Mouse (Mus musculus) brain, embryonic 14.5 days (tissue): ENCODE measurements around the gene Prickle2.

ENCODE experiments used
- CTCF ChIP-seq: fragments of 200-500 bp; IDR thresholded peaks from 2 replicates; pipeline ENCODE4 v1.5.1; 2012; ENCODE audit warnings: inconsistent platforms, mild to moderate bottlenecking, moderate library complexity, borderline replicate concordance; ENCODE audit not compliant: insufficient read depth, insufficient read length; ENCODE audit errors: extremely low read depth
- POLR2A ChIP-seq: fragments of 200-500 bp; IDR thresholded peaks from 2 replicates; pipeline ENCODE4 v1.6.1; 2012; ENCODE audit warnings: mild to moderate bottlenecking, inconsistent platforms, borderline replicate concordance; ENCODE audit not compliant: poor library complexity, insufficient read depth, insufficient read length, severe bottlenecking; ENCODE audit errors: extremely low read depth

DNA sequence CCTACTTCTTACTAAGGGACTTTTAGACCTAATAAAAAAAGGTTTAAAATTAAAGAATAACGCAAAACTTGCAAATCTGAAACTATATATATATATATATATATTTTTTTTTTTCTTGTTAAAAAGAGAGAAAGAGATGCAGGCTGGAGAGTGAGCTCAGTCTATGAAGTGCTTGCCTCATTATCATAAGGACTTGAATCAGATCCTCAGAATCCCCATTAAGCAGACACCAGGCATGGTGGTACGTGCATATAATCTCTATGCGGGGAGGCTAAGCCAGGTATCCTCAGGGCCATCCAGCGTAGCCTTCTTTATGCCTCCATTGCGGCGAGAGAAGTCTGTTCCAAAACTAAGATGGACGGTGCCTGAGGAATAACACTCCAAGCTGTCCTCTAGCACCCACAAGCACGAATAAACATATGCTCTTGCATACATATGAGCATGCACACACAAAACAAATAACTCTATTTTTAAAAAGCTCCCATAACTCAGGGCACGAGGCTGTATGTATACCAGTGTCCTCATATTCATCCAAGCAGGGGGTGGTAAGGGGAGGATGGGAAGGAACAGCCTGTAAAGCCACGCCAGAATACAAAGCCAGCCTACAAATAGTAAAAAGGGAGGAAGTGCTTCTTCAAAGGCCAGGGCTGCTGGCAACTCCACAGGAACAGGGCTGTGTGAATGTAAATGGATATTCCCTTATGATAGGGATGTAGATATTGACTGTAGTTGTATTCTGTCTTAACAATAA lies 358.5 kb downstream of the Prickle2 start:
- TF ChIP-seq CTCF (no peak), POLR2A (no peak)
